Mouse (Mus musculus): ENCODE results near the gene Plekha8. TPM values are rescaled to one million over a fixed set of nuclear protein-coding genes. Genes with fewer than 3 reads are reported as not detected.

Plekha8 gene
- polyA plus RNA-seq, 1 experiment, result 9.1 TPM

DNA sequence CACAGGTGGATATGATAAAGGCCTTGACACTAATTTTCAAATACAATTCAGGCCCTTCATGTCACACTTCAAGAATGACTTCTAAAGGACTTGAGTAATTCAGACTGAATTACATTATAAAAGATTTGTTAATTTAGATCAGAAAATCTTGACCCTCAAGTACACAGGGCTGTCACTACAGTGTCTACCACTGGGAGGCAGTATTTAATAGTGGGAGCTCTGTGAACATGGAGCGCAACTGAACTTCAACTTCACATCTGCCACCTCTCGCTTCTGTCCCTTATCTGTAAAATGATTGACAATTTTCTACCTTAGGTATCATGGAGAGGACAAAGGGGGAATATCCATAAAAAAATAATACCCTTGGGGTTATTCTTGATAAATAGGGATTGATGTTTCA is 8.7 kb upstream of the Plekha8 start:
- peaks cover 3% of the 10 kb centered on the region; the same call in 1 of the 2 replicates for H3K4me1 ChIP-seq (ENCODE audit: control insufficient read depth, insufficient read depth, low read length)
- TF ChIP-seq POLR2A (IDR thresholded peaks at IDR 0.05; ENCODE audit: low read depth, low read length) (no peak), CTCF (IDR thresholded peaks at IDR 0.05; ENCODE audit: borderline replicate concordance, insufficient read depth, low read length) (no peak)
- no peak overlapping the region for H3K4me3 ChIP-seq (ENCODE audit: insufficient read depth, low read length)
- no peak overlapping the region for H3K27ac ChIP-seq (ENCODE audit: insufficient read depth, low read length)

DNA sequence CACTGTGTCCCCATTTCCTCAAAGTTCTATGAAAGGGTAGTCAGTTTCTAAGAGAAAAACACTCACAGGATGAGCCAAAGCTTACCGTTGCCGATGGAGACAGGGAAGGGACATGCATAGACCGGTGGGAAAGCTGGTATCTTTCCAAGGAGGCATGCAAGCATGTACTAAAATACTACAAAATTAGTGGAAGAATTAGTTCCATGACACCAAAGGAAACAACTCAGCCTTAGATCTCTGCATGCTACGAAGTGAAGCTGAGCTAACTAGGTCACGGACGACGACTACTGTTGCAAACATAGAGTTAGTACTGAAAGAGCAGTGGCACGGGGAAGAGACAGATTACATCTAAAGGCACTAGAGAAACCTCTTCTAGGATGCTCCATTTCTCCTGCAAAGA is 8.0 kb upstream of the Plekha8 start:
- Histone ChIP-seq H3K27ac (ENCODE audit: insufficient read depth, low read length) (no peak overlapping the region), H3K4me1 (ENCODE audit: control insufficient read depth, insufficient read depth, low read length) (peaks cover 7% of the 10 kb centered on the region), H3K4me3 (ENCODE audit: insufficient read depth, low read length) (no peak overlapping the region)
- TF ChIP-seq CTCF (IDR thresholded peaks at IDR 0.05; ENCODE audit: borderline replicate concordance, insufficient read depth, low read length) (no peak), POLR2A (IDR thresholded peaks at IDR 0.05; ENCODE audit: low read depth, low read length) (no peak)

DNA sequence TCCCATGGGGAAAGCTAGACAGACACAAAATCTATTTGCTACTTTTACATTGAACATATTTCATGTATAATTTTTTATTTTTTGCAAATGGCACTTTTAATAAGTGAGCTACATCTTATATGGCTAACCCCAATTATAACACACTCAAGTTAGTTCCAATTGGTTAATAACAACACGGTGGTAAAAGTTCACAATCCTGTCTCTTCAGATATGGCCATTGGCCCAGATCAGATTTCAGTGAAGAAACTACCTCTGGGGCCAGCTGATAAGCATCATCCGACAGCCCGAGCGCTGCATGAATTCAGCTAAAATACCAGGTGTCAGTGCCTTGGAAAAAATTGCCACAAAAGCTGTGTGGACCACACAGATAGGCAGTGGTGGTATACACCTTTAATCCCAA is 7.2 kb upstream of the Plekha8 start:
- TF ChIP-seq POLR2A (IDR thresholded peaks at IDR 0.05; ENCODE audit: low read depth, low read length), result no peak
- TF ChIP-seq CTCF (IDR thresholded peaks at IDR 0.05; ENCODE audit: borderline replicate concordance, insufficient read depth, low read length), result no peak
- Histone ChIP-seq H3K27ac (ENCODE audit: insufficient read depth, low read length) (no peak overlapping the region), H3K4me1 (ENCODE audit: control insufficient read depth, insufficient read depth, low read length) (peaks cover 7% of the 10 kb centered on the region), H3K4me3 (ENCODE audit: insufficient read depth, low read length) (no peak overlapping the region)

DNA sequence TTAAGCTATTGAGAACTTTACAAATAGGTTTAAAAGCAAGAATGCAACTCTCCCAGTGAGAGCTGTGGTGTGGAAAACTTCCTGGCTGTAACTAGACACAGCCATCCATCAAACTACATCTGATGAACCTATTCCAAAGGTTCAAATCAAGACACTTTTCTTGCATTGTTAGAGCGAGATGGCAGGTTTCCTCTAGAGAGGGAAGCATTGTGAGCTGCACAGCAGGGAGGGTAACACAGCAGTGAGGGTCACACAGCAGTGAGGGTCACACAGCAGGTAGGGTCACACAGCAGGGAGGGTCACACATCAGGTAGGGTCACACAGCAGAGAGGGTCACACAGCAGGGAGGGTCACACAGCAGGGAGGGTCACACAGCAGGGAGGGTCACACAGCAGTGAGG is 6.7 kb upstream of the Plekha8 start:
- peaks cover 7% of the 10 kb centered on the region for H3K4me1 ChIP-seq (ENCODE audit: control insufficient read depth, insufficient read depth, low read length)
- no peak overlapping the region for H3K27ac ChIP-seq (ENCODE audit: insufficient read depth, low read length)
- TF ChIP-seq POLR2A (IDR thresholded peaks at IDR 0.05; ENCODE audit: low read depth, low read length) (no peak), CTCF (IDR thresholded peaks at IDR 0.05; ENCODE audit: borderline replicate concordance, insufficient read depth, low read length) (no peak)
- H3K4me3 ChIP-seq (ENCODE audit: insufficient read depth, low read length), result no peak overlapping the region

DNA sequence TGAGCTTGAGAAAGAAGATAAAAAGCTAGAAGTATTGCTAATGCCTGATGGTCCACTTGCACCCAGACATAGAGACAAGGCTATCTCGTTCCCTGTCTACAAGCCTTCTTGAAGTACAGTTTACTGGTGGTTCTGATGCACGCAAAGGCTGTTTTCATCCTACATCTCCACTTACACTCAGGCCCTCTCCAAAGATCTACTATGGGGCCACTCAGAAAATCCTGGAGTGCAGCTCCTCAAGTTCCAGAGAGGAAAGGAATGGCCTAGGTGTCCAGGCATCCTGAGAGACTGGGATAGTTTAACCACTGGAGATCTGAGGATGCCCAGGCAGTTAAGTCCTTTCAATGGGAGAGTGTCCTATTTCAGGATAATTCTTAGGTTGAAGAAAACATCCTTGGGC is 4.2 kb upstream of the Plekha8 start:
- H3K27ac ChIP-seq (ENCODE audit: insufficient read depth, low read length), result no peak overlapping the region
- TF ChIP-seq CTCF (IDR thresholded peaks at IDR 0.05; ENCODE audit: borderline replicate concordance, insufficient read depth, low read length), result no peak
- TF ChIP-seq POLR2A (IDR thresholded peaks at IDR 0.05; ENCODE audit: low read depth, low read length), result no peak
- H3K4me3 ChIP-seq (ENCODE audit: insufficient read depth, low read length), result no peak overlapping the region
- H3K4me1 ChIP-seq (ENCODE audit: control insufficient read depth, insufficient read depth, low read length), result peaks cover 7% of the 10 kb centered on the region

DNA sequence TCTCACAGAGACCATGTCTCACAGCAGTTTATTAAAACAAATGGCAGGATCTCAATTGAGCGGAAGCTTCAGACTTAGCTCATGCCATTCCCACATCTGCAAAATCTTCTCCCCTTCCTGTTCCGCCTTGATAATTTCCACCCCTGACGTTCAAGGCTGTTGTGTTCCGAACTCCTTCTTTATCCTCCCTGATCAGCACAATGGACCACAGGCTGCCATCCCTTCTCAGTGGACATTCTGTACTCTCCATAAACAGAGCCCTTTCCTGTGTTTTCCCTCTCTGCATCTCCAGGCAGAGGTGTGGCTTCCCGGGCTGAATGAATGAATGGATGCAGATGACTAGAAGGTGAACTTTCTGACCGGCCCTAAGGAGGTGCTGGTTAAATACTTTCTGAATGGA is 3.1 kb upstream of the Plekha8 start:
- Histone ChIP-seq H3K4me3 (ENCODE audit: insufficient read depth, low read length) (peak overlapping the region; percentile 78), H3K27ac (ENCODE audit: insufficient read depth, low read length) (no peak overlapping the region), H3K4me1 (ENCODE audit: control insufficient read depth, insufficient read depth, low read length) (peaks cover 13% of the 10 kb centered on the region)
- no peak for TF ChIP-seq CTCF (IDR thresholded peaks at IDR 0.05; ENCODE audit: borderline replicate concordance, insufficient read depth, low read length)
- TF ChIP-seq POLR2A (IDR thresholded peaks at IDR 0.05; ENCODE audit: low read depth, low read length), result no peak

DNA sequence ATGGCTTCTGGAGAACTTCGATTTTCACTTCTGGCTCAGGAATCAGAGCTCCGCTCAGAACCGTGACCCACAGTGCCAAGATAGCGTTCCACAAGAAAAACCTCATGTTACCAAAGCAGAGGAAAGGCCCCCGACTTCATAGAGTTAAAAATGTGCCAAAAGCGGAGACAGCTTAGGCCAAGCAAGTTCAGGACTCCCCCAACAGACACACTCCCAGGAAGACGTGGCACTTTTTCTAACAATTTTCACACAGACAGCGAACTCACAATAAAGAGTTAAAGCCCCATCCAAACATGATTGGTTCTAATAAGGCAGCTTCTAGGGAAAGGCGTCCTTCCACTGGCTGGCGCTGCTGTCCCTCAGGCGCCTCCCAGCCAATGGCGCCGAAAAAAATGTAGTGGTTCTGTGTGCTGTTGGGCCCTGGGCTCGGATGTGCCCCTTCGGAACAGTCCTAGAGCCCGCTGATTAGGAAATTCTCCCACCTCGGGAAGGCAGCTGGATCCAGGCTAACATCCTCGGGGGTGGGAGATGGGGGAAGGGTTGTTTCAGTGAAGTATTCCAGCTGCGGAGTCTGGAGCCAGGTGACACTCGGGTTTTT is 1.9 kb upstream of the Plekha8 start:
- peaks cover 13% of the 10 kb centered on the region for H3K4me1 ChIP-seq (ENCODE audit: control insufficient read depth, insufficient read depth, low read length)
- H3K4me3 ChIP-seq (ENCODE audit: insufficient read depth, low read length), result peak overlapping the region; percentile 89
- peak overlapping the region; percentile 82 for H3K27ac ChIP-seq (ENCODE audit: insufficient read depth, low read length)

DNA sequence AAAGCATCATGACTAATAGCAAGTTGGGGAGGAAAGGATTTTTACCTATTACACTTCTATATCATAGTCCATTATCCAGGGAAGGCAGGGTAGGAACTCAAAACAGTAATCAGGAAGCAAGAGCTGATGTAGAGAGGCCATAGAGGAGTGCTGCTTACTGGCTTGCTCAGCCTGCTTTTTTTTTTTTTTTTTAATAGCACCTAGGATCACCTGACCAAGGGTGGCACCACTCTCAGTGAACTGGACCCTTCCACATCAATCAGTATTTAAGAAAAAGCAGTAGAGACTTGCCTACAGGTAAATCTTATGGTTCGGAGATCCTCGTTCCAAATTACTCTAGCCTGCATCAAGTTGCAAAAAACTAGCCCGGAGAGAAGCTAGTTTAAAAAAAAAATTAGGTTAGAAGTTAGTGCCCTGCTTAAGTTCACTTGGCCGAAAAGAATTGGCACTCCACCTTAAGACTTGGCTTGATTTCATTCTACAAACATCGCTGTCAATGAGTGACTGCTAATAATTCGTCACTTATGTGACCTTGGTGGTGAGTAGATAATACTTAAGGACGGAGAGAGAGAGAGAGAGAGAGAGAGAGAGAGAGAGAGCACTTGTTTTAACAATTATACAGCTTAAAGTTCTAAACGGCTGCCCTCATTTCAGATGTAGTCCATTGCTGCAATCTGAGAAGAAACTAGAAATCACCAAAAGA is 994 bp upstream of the Plekha8 start:
- no peak for TF ChIP-seq POLR2A (IDR thresholded peaks at IDR 0.05; ENCODE audit: low read depth, low read length)
- TF ChIP-seq CTCF (IDR thresholded peaks at IDR 0.05; ENCODE audit: borderline replicate concordance, insufficient read depth, low read length), result no peak
- peaks cover 13% of the 10 kb centered on the region for H3K4me1 ChIP-seq (ENCODE audit: control insufficient read depth, insufficient read depth, low read length)
- H3K27ac ChIP-seq (ENCODE audit: insufficient read depth, low read length), result no peak overlapping the region
- no peak overlapping the region for H3K4me3 ChIP-seq (ENCODE audit: insufficient read depth, low read length)

More for the DNA sequence above, 1.9 kb upstream of the Plekha8 start:
- no peak for TF ChIP-seq CTCF (IDR thresholded peaks at IDR 0.05; ENCODE audit: borderline replicate concordance, insufficient read depth, low read length)
- peak; percentile 67 for TF ChIP-seq POLR2A (IDR thresholded peaks at IDR 0.05; ENCODE audit: low read depth, low read length)

DNA sequence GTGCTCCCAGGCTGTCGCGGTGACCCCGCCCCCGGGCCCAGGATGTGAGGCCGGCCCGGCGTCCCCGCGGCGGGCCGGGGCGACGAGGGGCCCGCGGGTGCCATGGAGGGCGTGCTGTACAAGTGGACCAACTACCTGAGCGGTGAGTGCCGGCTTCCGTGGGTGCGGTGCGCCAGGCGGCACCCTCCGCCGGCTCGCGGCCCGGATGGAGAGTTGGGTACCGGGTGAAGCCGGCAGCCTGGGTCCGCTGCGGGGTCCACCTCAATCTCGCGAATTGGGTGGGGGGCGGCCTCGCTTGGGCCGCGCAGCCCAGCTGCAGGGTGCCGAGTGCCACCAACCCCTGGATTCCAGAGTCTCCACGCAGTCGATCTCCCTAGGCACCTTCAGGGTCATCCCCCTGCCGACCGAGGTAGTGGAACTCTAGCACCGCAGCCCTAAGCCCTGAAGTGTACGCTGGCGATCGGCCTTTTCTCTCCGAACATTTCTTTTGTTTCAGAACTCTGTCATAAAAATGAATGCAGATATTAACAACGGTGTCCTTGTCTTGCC is 493 bp downstream of the Plekha8 start:
- TF ChIP-seq CTCF (IDR thresholded peaks at IDR 0.05; ENCODE audit: borderline replicate concordance, insufficient read depth, low read length), result no peak
- no peak for TF ChIP-seq POLR2A (IDR thresholded peaks at IDR 0.05; ENCODE audit: low read depth, low read length)
- Histone ChIP-seq H3K27ac (ENCODE audit: insufficient read depth, low read length) (no peak overlapping the region), H3K4me3 (ENCODE audit: insufficient read depth, low read length) (peak overlapping the region; percentile 86), H3K4me1 (ENCODE audit: control insufficient read depth, insufficient read depth, low read length) (peaks cover 13% of the 10 kb centered on the region)

DNA sequence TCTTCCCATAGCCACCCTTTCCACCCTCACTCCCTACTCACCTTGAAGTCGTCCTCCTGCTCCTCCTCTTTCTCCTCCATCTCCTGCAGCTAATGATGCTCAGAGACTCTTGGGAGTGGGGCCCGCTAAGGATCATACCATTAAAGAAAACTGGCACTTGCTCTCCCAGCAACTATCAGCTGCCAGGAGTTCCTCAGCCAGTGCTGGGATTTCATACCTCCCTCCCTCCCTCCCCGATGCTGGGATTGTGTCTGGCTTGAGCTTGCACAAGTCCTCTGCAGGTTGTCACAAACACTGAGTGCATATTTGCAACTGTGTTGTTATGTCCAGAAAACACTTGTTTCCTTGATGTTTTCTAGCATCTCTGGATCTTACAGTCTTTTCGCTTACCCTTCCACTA is 2.3 kb downstream of the Plekha8 start, which contains the start of gene Fkbp14:
TSS of gene Fkbp14 (minus strand) at position 101 of the 400 bp plus-strand sequence.
- peak within 1 kb of the TSS; percentile 86; the same call in 1 of the 2 replicates for H3K4me3 ChIP-seq (ENCODE audit: insufficient read depth, low read length)
- H3K4me1 ChIP-seq (ENCODE audit: control insufficient read depth, insufficient read depth, low read length), result peaks cover 5% of the 10 kb centered on the region; the same call in 1 of the 2 replicates
- no peak for TF ChIP-seq CTCF (IDR thresholded peaks at IDR 0.05; ENCODE audit: borderline replicate concordance, insufficient read depth, low read length)
- TF ChIP-seq POLR2A (IDR thresholded peaks at IDR 0.05; ENCODE audit: low read depth, low read length), result no peak
- no peak within 1 kb of the TSS for H3K27ac ChIP-seq (ENCODE audit: insufficient read depth, low read length)

Data from embryonic fibroblast, embryonic 13.5 days (primary cell).